Mouse (Mus musculus) lung, adult 18-20 months (tissue): ENCODE data around the gene Epsti1.

Source experiments
- DNase-seq, 2 experiments: peaks; one replicate each; pipeline ENCODE4 v3.0.0; 2022; ENCODE audit warnings: mixed read lengths in 2 of 2

The Epsti1 gene

GRCm38 (mm10) chr14:78015540-78016321 lies 111.7 kb downstream of the Epsti1 start:
- no peak for DNase-seq

- no peak for DNase-seq
Measured at GRCm38 (mm10) chr14:78016398-78016797, 112.4 kb downstream of the Epsti1 start.

- no peak for DNase-seq
Measured at GRCm38 (mm10) chr14:78019935-78020334, 115.9 kb downstream of the Epsti1 start.

- DNase-seq = no peak
Measured at GRCm38 (mm10) chr14:78038876-78039275, 134.8 kb downstream of the Epsti1 start.

- DNase-seq = no peak
Measured at GRCm38 (mm10) chr14:78040643-78041042, 136.6 kb downstream of the Epsti1 start.

GRCm38 (mm10) chr14:78041886-78042526 lies 138.0 kb downstream of the Epsti1 start:
- DNase-seq = no peak

GRCm38 (mm10) chr14:78043079-78043478 lies 139.0 kb downstream of the Epsti1 start:
- no peak for DNase-seq

- DNase-seq = no peak
Measured at GRCm38 (mm10) chr14:78048258-78048657, 144.2 kb downstream of the Epsti1 start.

GRCm38 (mm10) chr14:78048674-78049073 lies 144.6 kb downstream of the Epsti1 start:
- DNase-seq = peak in 1 of 2 experiments; percentile 3
